Mouse (Mus musculus): Measurements from ENCODE around the gene C87436. TPM values are rescaled to one million over a fixed set of nuclear protein-coding genes. Genes with fewer than 3 reads are reported as not detected.

C87436 gene
- polyA plus RNA-seq, 1 experiment from 2014 or later, result 23.7 TPM

GRCm38 (mm10) chr6:86473077-86473476, 34.9 kb downstream of the C87436 start:
- 0 out of 2 replicates have a peak, but pooled peaks have one; percentile 1 for ATAC-seq (ENCODE audit: low FRiP score, low read depth)
- WGBS, result 53% methylated on average over 7 of the region's 7 CpGs

GRCm38 (mm10) chr6:86474072-86474471, 35.9 kb downstream of the C87436 start:
- H3K36me3 ChIP-seq, result no peaks in the 10 kb centered on the region
- peaks cover 18% of the 10 kb centered on the region for H3K4me1 ChIP-seq (replicated peaks)
- ATAC-seq (ENCODE audit: low FRiP score, low read depth), result no peak
- no peak overlapping the region for H3K9ac ChIP-seq
- 96% methylated on average over 5 of the region's 5 CpGs for WGBS
- H3K4me3 ChIP-seq, result no peak overlapping the region
- H3K27me3 ChIP-seq, result no peaks in the 10 kb centered on the region
- no peak overlapping the region for H3K4me2 ChIP-seq
- H3K27ac ChIP-seq (replicated peaks), result no peak overlapping the region
- no peaks in the 10 kb centered on the region for H3K9me3 ChIP-seq

More at GRCm38 (mm10) chr6:86473077-86473476, 34.9 kb downstream of the C87436 start:
- peak overlapping the region; percentile 38 for H3K9ac ChIP-seq
- H3K9me3 ChIP-seq, result no peaks in the 10 kb centered on the region
- peak overlapping the region; percentile 88 for H3K27ac ChIP-seq (replicated peaks)
- no peaks in the 10 kb centered on the region for H3K36me3 ChIP-seq
- H3K4me2 ChIP-seq, result peak overlapping the region; percentile 76
- H3K27me3 ChIP-seq, result no peaks in the 10 kb centered on the region
- H3K4me1 ChIP-seq (replicated peaks), result peaks cover 18% of the 10 kb centered on the region
- H3K4me3 ChIP-seq, result peak overlapping the region; percentile 34

GRCm38 (mm10) chr6:86474646-86475181, 36.5 kb downstream of the C87436 start:
- Histone ChIP-seq H3K9ac (no peak overlapping the region), H3K27me3 (no peaks in the 10 kb centered on the region), H3K27ac (replicated peaks) (no peak overlapping the region), H3K4me1 (replicated peaks) (peaks cover 18% of the 10 kb centered on the region), H3K36me3 (no peaks in the 10 kb centered on the region), H3K9me3 (no peaks in the 10 kb centered on the region), H3K4me2 (no peak overlapping the region), H3K4me3 (no peak overlapping the region)
- no peak for ATAC-seq (ENCODE audit: low FRiP score, low read depth)

GRCm38 (mm10) chr6:86475462-86476167, 37.4 kb downstream of the C87436 start:
- no peaks in the 10 kb centered on the region for H3K27me3 ChIP-seq
- no peak overlapping the region for H3K4me2 ChIP-seq
- no peak overlapping the region for H3K27ac ChIP-seq (replicated peaks)
- ATAC-seq (ENCODE audit: low FRiP score, low read depth), result no peak
- peaks cover 24% of the 10 kb centered on the region for H3K4me1 ChIP-seq (replicated peaks)
- WGBS, result 84% methylated on average over 9 of the region's 9 CpGs
- no peaks in the 10 kb centered on the region for H3K36me3 ChIP-seq
- no peak overlapping the region for H3K9ac ChIP-seq
- H3K9me3 ChIP-seq, result no peaks in the 10 kb centered on the region
- no peak overlapping the region for H3K4me3 ChIP-seq

- Histone ChIP-seq H3K4me3 (no peak overlapping the region), H3K9ac (no peak overlapping the region), H3K4me1 (replicated peaks) (peaks cover 17% of the 10 kb centered on the region), H3K4me2 (no peak overlapping the region), H3K27ac (replicated peaks) (no peak overlapping the region), H3K27me3 (no peaks in the 10 kb centered on the region), H3K9me3 (no peaks in the 10 kb centered on the region), H3K36me3 (no peaks in the 10 kb centered on the region)
- no peak for ATAC-seq (ENCODE audit: low FRiP score, low read depth)
- whole genome bisulfite sequencing, result 86% methylated on average over 5 of the region's 5 CpGs
These were observed 38.8 kb downstream of the C87436 start for GRCm38 (mm10) chr6:86476931-86477330.

DNA sequence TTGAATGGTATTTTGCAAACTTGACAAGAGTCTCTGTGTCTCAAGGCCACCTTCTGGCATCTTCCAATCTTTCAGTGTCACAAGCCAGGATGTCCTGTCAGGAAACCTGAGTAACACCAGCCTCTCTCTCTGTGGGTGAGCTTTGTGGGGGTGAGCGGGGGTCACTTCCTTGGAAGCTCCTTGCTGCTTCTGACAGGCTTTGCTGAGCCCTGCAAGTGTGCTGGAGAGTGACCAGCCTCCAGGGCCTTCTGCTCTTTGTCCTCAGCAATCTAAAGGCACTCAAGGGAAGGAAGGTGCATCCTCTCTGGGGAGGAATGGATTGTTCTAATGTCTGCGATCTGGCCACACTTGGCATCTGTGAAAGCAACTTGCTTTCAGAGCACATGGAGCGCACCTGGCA, 41.1 kb downstream of the C87436 start:
- Histone ChIP-seq H3K9me3 (no peaks in the 10 kb centered on the region), H3K36me3 (no peaks in the 10 kb centered on the region), H3K27ac (replicated peaks) (peak overlapping the region; percentile 36), H3K4me1 (replicated peaks) (peaks cover 7% of the 10 kb centered on the region; the same call in 1 of the 2 replicates), H3K27me3 (no peaks in the 10 kb centered on the region), H3K4me2 (no peak overlapping the region), H3K4me3 (no peak overlapping the region), H3K9ac (no peak overlapping the region)
- WGBS, result 57% methylated on average over 3 of the region's 3 CpGs
- no peak for ATAC-seq (ENCODE audit: low FRiP score, low read depth)

DNA sequence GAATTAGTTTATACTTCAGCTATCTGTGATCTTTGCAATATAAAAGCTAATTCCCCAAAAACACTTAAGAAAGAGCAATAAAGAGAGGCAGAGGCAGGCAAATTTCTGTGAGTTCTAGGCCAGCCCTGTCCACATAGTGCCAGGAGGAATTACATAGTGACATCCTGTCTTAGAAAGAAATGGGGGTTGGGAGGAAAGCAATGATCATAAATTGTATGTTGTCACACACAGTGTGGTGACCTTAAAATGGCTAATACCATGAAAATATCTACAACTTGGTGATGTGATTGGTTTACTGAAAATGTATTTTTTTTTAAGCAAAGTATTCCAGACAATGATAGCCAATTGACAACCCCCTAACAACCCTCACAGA, 41.6 kb downstream of the C87436 start:
- peaks cover 7% of the 10 kb centered on the region; the same call in 1 of the 2 replicates for H3K4me1 ChIP-seq (replicated peaks)
- ATAC-seq (ENCODE audit: low FRiP score, low read depth), result no peak
- H3K4me3 ChIP-seq, result no peak overlapping the region
- no peak overlapping the region for H3K4me2 ChIP-seq
- peak overlapping the region; percentile 55 for H3K27ac ChIP-seq (replicated peaks)
- no peaks in the 10 kb centered on the region for H3K27me3 ChIP-seq
- H3K9me3 ChIP-seq, result no peaks in the 10 kb centered on the region
- H3K9ac ChIP-seq, result no peak overlapping the region
- no peaks in the 10 kb centered on the region for H3K36me3 ChIP-seq

DNA sequence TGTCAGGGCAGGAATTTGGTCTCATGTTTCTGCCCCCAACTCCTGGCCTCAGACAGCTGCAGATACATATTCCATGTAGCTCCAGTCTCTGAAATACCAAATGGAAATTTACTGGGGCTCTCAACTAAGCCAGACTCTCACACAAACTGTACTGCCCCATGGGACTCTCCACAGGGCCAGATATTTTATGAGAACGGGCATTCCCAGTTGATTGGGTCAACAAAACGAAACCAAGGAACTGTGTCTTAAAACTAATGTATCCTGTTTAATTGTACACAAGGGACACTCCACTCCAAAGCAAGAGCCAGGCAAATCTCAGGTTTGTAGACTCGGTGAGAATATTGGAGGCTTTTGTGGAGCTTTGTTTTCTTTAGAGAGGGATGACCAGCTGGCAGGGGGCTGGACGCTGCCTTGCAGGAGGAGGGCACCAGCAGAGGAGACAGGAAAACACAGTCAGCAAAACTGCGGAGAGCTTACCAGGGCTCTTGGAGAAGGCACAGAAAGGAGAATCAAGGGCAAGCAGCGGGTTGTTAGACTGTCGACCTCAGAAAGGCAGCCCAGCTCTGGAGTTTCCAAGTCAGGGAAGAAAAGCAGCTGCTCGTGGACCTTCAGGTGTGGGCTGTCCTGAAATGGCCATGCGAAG, 42.1 kb downstream of the C87436 start:
- no peak for ATAC-seq (ENCODE audit: low FRiP score, low read depth)
- H3K9ac ChIP-seq, result no peak overlapping the region
- peak overlapping the region; percentile 14; the same call in 1 of the 2 replicates for H3K4me2 ChIP-seq

GRCm38 (mm10) chr6:86481871-86482270, 43.7 kb downstream of the C87436 start:
- Histone ChIP-seq H3K27ac (replicated peaks) (no peak overlapping the region), H3K4me1 (replicated peaks) (peaks cover 13% of the 10 kb centered on the region), H3K36me3 (no peaks in the 10 kb centered on the region), H3K9ac (no peak overlapping the region), H3K9me3 (no peaks in the 10 kb centered on the region), H3K27me3 (no peaks in the 10 kb centered on the region), H3K4me3 (no peak overlapping the region), H3K4me2 (no peak overlapping the region)
- WGBS, result 93% methylated on average over 5 of the region's 5 CpGs
- no peak for ATAC-seq (ENCODE audit: low FRiP score, low read depth)

More for the DNA sequence above, 42.1 kb downstream of the C87436 start:
- H3K4me1 ChIP-seq (replicated peaks), result peaks cover 7% of the 10 kb centered on the region; the same call in 1 of the 2 replicates
- H3K27ac ChIP-seq (replicated peaks), result peak overlapping the region; percentile 55
- H3K27me3 ChIP-seq, result no peaks in the 10 kb centered on the region
- H3K9me3 ChIP-seq, result no peaks in the 10 kb centered on the region
- no peaks in the 10 kb centered on the region for H3K36me3 ChIP-seq
- H3K4me3 ChIP-seq, result no peak overlapping the region
- 33% methylated on average over 9 of the region's 9 CpGs for WGBS

GRCm38 (mm10) chr6:86485943-86486640, 47.9 kb downstream of the C87436 start:
- peaks cover 22% of the 10 kb centered on the region for H3K4me1 ChIP-seq (replicated peaks)
- H3K36me3 ChIP-seq, result no peaks in the 10 kb centered on the region
- H3K27me3 ChIP-seq, result no peaks in the 10 kb centered on the region
- WGBS, result 57% methylated on average over 6 of the region's 7 CpGs
- H3K4me2 ChIP-seq, result no peak overlapping the region
- no peak overlapping the region for H3K9ac ChIP-seq
- H3K9me3 ChIP-seq, result no peaks in the 10 kb centered on the region
- no peak overlapping the region for H3K4me3 ChIP-seq
- H3K27ac ChIP-seq (replicated peaks), result 0 out of 2 replicates have a peak overlapping the region, but pooled peaks have one; percentile 17
- no peak for ATAC-seq (ENCODE audit: low FRiP score, low read depth)

DNA sequence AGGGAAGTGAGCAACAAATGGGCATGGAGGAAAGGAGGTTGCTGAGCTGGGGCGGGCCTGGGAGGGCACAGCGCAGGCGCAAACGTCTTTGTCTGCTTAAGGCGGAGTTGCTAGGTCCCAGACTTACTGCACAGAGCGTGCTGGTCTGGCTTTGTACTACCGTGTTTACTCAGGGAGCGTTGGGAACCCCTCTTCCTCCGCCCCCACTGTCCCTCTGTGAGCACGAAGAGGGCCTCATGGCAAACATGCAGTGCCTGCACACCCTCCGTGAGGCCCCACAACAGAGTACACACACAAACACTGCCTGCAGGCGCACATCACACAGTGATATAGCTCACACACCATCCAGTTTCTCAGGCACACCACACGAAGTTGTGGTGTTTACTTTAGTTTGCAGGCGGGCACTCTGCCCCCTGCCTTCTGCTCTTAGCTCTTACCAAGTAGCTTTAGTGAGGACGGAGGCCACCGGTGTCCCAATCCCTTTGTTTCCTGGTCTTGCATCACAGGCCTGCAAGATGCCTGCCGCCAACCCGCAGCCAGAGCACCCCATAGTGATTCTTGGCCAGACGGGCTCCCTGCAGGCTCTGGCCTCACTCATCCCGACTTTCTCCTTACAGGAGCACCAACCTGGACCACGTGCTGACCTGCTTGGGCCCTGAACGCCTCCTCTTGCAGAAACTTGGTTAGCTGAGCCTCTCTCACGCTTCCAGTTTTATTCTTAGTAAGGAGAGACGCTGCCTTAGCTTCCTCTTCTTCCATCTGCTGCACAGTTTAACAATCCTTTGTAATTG, 49.4 kb downstream of the C87436 start:
- peak overlapping the region; percentile 49 for H3K9ac ChIP-seq

More for the DNA sequence above, 49.4 kb downstream of the C87436 start:
- Histone ChIP-seq H3K4me2 (peak overlapping the region; percentile 52), H3K27me3 (no peaks in the 10 kb centered on the region), H3K9me3 (no peaks in the 10 kb centered on the region), H3K36me3 (no peaks in the 10 kb centered on the region), H3K4me3 (peak overlapping the region; percentile 23), H3K27ac (replicated peaks) (peak overlapping the region; percentile 93), H3K4me1 (replicated peaks) (peaks cover 22% of the 10 kb centered on the region)
- WGBS, result 4% methylated on average over 24 of the region's 24 CpGs
- peak; percentile 95 for ATAC-seq (ENCODE audit: low FRiP score, low read depth)
